Mouse (Mus musculus) midbrain, embryonic 13.5 days (tissue): Measurements from ENCODE around the gene Nr1d1. TPM values are rescaled to one million over a fixed set of nuclear protein-coding genes. Genes with fewer than 3 reads are reported as not detected.

ENCODE experiments used
- polyA plus RNA-seq: library from polyadenylated mRNA; unstranded; fragments of >200 nt; fragmentation: Nextera tagmentation; extraction: Ambion mirVana; gene quantifications from 2 replicates; pipeline ENCODE4 v1.2.1, GENCODE M21; 2015

Nr1d1 gene
- polyA plus RNA-seq, 1 experiment from 2014 or later: 1.2 TPM

Other genes with a start within 250 kb of the Nr1d1 start
- gene Ikzf3, start 229.3 kb downstream of the Nr1d1 start, polyA plus RNA-seq: 0.36 TPM in 1 of 2 replicates, not detected in the other
- gene Zpbp2, start 224.2 kb downstream of the Nr1d1 start, polyA plus RNA-seq: 0.12 TPM in 1 of 2 replicates, not detected in the other
- gene Ormdl3, start 188.0 kb downstream of the Nr1d1 start, polyA plus RNA-seq: 87.0 and 97.3 TPM in 2 replicates
- not detected in 2 replicates for gene Lrrc3c, start 177.0 kb downstream of the Nr1d1 start, polyA plus RNA-seq
- 0.90 and 1.5 TPM in 2 replicates for gene Gm12355, start 149.7 kb downstream of the Nr1d1 start, polyA plus RNA-seq
- not detected in 2 replicates for gene Gsdma3, start 149.0 kb downstream of the Nr1d1 start, polyA plus RNA-seq
- gene Gsdma2, start 128.6 kb downstream of the Nr1d1 start, polyA plus RNA-seq: not detected in 2 replicates
- not detected in 2 replicates for gene Gsdma, start 111.0 kb downstream of the Nr1d1 start, polyA plus RNA-seq
- 174 and 190 TPM in 2 replicates for gene Psmd3, start 92.8 kb downstream of the Nr1d1 start, polyA plus RNA-seq
- not detected in 2 replicates for gene Csf3, start 74.1 kb downstream of the Nr1d1 start, polyA plus RNA-seq
- gene Med24, start 45.9 kb downstream of the Nr1d1 start, polyA plus RNA-seq: 83.5 and 90.3 TPM in 2 replicates
- 99.6 and 106 TPM in 2 replicates for gene Thra, start 34.7 kb downstream of the Nr1d1 start, polyA plus RNA-seq
- gene Msl1, start 20.2 kb upstream of the Nr1d1 start, polyA plus RNA-seq: 34.2 and 34.5 TPM in 2 replicates
- gene Casc3, start 29.6 kb upstream of the Nr1d1 start, polyA plus RNA-seq: 52.6 and 57.6 TPM in 2 replicates
- 4.7 and 5.8 TPM in 2 replicates for gene Rapgefl1, start 61.5 kb upstream of the Nr1d1 start, polyA plus RNA-seq
- 4.9 and 5.2 TPM in 2 replicates for gene Wipf2, start 88.3 kb upstream of the Nr1d1 start, polyA plus RNA-seq
- 10.6 and 11.3 TPM in 2 replicates for gene Cdc6, start 132.5 kb upstream of the Nr1d1 start, polyA plus RNA-seq
- gene Rara, start 152.5 kb upstream of the Nr1d1 start, polyA plus RNA-seq: 7.5 and 9.1 TPM in 2 replicates
- 0.58 and 0.99 TPM in 2 replicates for gene Gjd3, start 207.7 kb upstream of the Nr1d1 start, polyA plus RNA-seq
- gene Top2a, start 248.9 kb upstream of the Nr1d1 start, polyA plus RNA-seq: 118 and 125 TPM in 2 replicates